Mouse (Mus musculus) kidney, postnatal 0 days (tissue): ENCODE results near the gene Cd302. TPM values are rescaled to one million over a fixed set of nuclear protein-coding genes. Genes with fewer than 3 reads are reported as not detected.
A peak's percentile ranks its signal among the peaks of the same experiment; 100 is the strongest.

Experiments
- ATAC-seq: fragments of 200-750 bp; cut with Nextera tagmentation; replicated peaks from 2 replicates; pipeline ENCODE4 v1.8.0; 2017; ENCODE audit warnings: low read depth, moderate number of reproducible peaks, moderate TSS enrichment, moderate library complexity; ENCODE audit not compliant: low FRiP score
- DNase-seq: peaks from one replicate; pipeline ENCODE4 v3.0.0-alpha.2; 2016; ENCODE audit warnings: low spot score
- H3K27ac ChIP-seq: fragments of 300-500 bp; sonication (generic); 2 replicates; pipeline ENCODE4 v1.5.1; 2014; ENCODE audit warnings: mild to moderate bottlenecking
- H3K27me3 ChIP-seq: fragments of 300-500 bp; sonication (generic); 2 replicates; pipeline ENCODE4 v1.6.1; 2014; ENCODE audit warnings: low read length, mixed read lengths; ENCODE audit not compliant: insufficient read depth
- H3K36me3 ChIP-seq: fragments of 300-500 bp; sonication (generic); 2 replicates; pipeline ENCODE4 v1.6.1; 2014; ENCODE audit warnings: low read length, mixed read lengths; ENCODE audit not compliant: insufficient read depth
- H3K4me1 ChIP-seq: fragments of 300-500 bp; sonication (generic); replicated peaks from 2 replicates; pipeline ENCODE4 v1.6.1; 2014; ENCODE audit warnings: antibody characterized with exemption, low read length, mixed read lengths; ENCODE audit not compliant: insufficient read depth
- H3K4me2 ChIP-seq: fragments of 300-500 bp; sonication (generic); 2 replicates; pipeline ENCODE4 v1.6.1; 2014; ENCODE audit warnings: mild to moderate bottlenecking, low read length, moderate library complexity, mixed read lengths
- H3K4me3 ChIP-seq: fragments of 300-500 bp; sonication (generic); replicated peaks from 2 replicates; pipeline ENCODE4 v1.5.1; 2014; ENCODE audit warnings: low read depth, low read length
- H3K9ac ChIP-seq: fragments of 300-500 bp; sonication (generic); 2 replicates; pipeline ENCODE4 v1.6.1; 2014; ENCODE audit warnings: low read depth, low read length
- H3K9me3 ChIP-seq: fragments of 300-500 bp; sonication (generic); replicated peaks from 2 replicates; pipeline ENCODE4 v1.6.1; 2016; ENCODE audit warnings: low read length, inconsistent platforms, mixed read lengths
- CTCF ChIP-seq: IDR thresholded peaks from 2 replicates; pipeline ENCODE4 v1.5.1; 2016; ENCODE audit warnings: antibody characterized with exemption, low read depth, mild to moderate bottlenecking, moderate library complexity
- WGBS: fragments of 180-500 bp; shearing (Covaris S2); extraction: QIAGEN DNeasy Blood & Tissue Kit; methylation state at CpG from one replicate; pipeline ENCODE4 v1.1.7; 2014; 5-methylcytosine and 5-hydroxymethylcytosine counted together
- polyA plus RNA-seq: library from polyadenylated mRNA; unstranded; fragments of >200 nt; fragmentation: Nextera tagmentation; extraction: Ambion mirVana; gene quantifications from 2 replicates; pipeline ENCODE4 v1.2.1, GENCODE M21; 2015

Gene Cd302
- 58.6 and 66.8 TPM in 2 replicates for polyA plus RNA-seq

GRCm38 (mm10) chr2:60284467-60284821 lies at the start of gene Cd302:
Cd302 (minus strand) TSS chr2:60284488.
- ATAC-seq = no peak
- Histone ChIP-seq H3K4me1 (peaks cover 5% of the 10 kb centered on the region; the same call in 1 of the 2 replicates), H3K27ac (peak within 1 kb of the TSS; percentile 50; the same call in 1 of the 2 replicates), H3K4me3 (peak within 1 kb of the TSS; percentile 49), H3K27me3 (no peaks in the 10 kb centered on the region), H3K9me3 (no peaks in the 10 kb centered on the region), H3K9ac (peak within 1 kb of the TSS; percentile 57), H3K36me3 (no peaks in the 10 kb centered on the region), H3K4me2 (peak within 1 kb of the TSS; percentile 86)
- peak; percentile 26 for DNase-seq
- 36% methylated on average over 4 of the region's 4 CpGs for WGBS
- TF ChIP-seq CTCF = no peak

GRCm38 (mm10) chr2:60328641-60329040 lies 44.4 kb upstream of the Cd302 start:
- WGBS = 92% methylated on average over 10 of the region's 10 CpGs
- H3K36me3 ChIP-seq = no peaks in the 10 kb centered on the region
- H3K9me3 ChIP-seq = no peaks in the 10 kb centered on the region
- ATAC-seq (no peak), DNase-seq (no peak)
- TF ChIP-seq CTCF = no peak
- no peak overlapping the region for H3K4me2 ChIP-seq
- no peaks in the 10 kb centered on the region for H3K4me1 ChIP-seq
- no peak overlapping the region for H3K27ac ChIP-seq
- H3K4me3 ChIP-seq = no peak overlapping the region
- no peak overlapping the region for H3K9ac ChIP-seq
- no peaks in the 10 kb centered on the region for H3K27me3 ChIP-seq

GRCm38 (mm10) chr2:60327581-60327980 lies 43.3 kb upstream of the Cd302 start:
- no peaks in the 10 kb centered on the region for H3K27me3 ChIP-seq
- no peak overlapping the region for H3K27ac ChIP-seq
- no peaks in the 10 kb centered on the region for H3K36me3 ChIP-seq
- no peak overlapping the region for H3K9ac ChIP-seq
- ATAC-seq (no peak), DNase-seq (no peak)
- 86% methylated on average over 11 of the region's 11 CpGs for WGBS
- no peaks in the 10 kb centered on the region for H3K9me3 ChIP-seq
- no peak overlapping the region for H3K4me2 ChIP-seq
- no peak for TF ChIP-seq CTCF
- no peak overlapping the region for H3K4me3 ChIP-seq
- no peaks in the 10 kb centered on the region for H3K4me1 ChIP-seq

GRCm38 (mm10) chr2:60326948-60327347 lies 42.7 kb upstream of the Cd302 start:
- Histone ChIP-seq H3K9me3 (no peaks in the 10 kb centered on the region), H3K9ac (no peak overlapping the region), H3K27ac (no peak overlapping the region), H3K36me3 (no peaks in the 10 kb centered on the region), H3K4me1 (no peaks in the 10 kb centered on the region), H3K4me2 (no peak overlapping the region), H3K4me3 (no peak overlapping the region), H3K27me3 (no peaks in the 10 kb centered on the region)
- no peak for TF ChIP-seq CTCF
- ATAC-seq = no peak
- DNase-seq = no peak
- 91% methylated on average over 7 of the region's 7 CpGs for WGBS

GRCm38 (mm10) chr2:60323411-60323810 lies 39.1 kb upstream of the Cd302 start:
- TF ChIP-seq CTCF = peak; percentile 60
- no peaks in the 10 kb centered on the region for H3K36me3 ChIP-seq
- DNase-seq = peak; percentile 27
- ATAC-seq = no peak
- no peak overlapping the region for H3K27ac ChIP-seq
- H3K4me2 ChIP-seq = no peak overlapping the region
- no peak overlapping the region for H3K4me3 ChIP-seq
- no peaks in the 10 kb centered on the region for H3K9me3 ChIP-seq
- no peak overlapping the region for H3K9ac ChIP-seq
- H3K27me3 ChIP-seq = no peaks in the 10 kb centered on the region
- no peaks in the 10 kb centered on the region for H3K4me1 ChIP-seq
- 82% methylated on average over 5 of the region's 5 CpGs for WGBS

DNA sequence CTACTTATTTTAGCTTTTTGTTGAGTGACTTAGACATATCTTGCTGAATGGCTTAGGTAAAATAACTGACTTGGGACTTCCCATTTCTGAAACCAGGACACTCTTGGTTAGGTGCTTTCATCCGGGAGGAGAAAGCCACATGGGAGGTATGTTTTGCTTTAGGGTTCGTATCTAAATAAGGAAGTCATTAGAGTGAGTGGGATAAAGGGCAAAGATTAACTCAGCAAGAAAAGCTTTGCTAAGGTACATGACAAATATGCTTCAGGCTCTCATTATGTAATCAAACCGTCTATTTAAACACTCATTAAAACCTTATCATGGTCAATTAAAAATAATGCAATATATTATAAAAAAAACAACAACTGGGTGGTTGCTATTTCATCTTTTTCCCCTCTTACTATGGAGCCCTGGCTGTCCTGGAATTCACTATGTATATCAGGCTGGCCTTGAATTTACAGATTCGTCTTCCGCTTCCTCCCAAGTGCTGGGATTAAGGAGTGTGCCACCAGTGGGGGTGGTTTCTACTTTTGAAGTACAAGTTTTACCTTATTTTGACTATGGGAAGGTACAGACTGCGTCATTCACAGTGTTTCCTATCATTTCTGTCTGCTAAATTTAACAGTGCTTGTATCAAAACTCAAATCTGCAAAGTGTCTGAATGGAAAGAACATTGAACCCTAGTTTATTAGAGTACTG lies 37.9 kb upstream of the Cd302 start:
- TF ChIP-seq CTCF = no peak
- ATAC-seq = no peak
- no peak overlapping the region for H3K27ac ChIP-seq
- no peak overlapping the region for H3K4me2 ChIP-seq
- no peaks in the 10 kb centered on the region for H3K27me3 ChIP-seq
- no peak overlapping the region for H3K9ac ChIP-seq
- no peaks in the 10 kb centered on the region for H3K9me3 ChIP-seq
- DNase-seq = no peak
- no peak overlapping the region for H3K4me3 ChIP-seq
- 59% methylated on average over 6 of the region's 6 CpGs for WGBS
- no peaks in the 10 kb centered on the region for H3K36me3 ChIP-seq
- H3K4me1 ChIP-seq = no peaks in the 10 kb centered on the region

DNA sequence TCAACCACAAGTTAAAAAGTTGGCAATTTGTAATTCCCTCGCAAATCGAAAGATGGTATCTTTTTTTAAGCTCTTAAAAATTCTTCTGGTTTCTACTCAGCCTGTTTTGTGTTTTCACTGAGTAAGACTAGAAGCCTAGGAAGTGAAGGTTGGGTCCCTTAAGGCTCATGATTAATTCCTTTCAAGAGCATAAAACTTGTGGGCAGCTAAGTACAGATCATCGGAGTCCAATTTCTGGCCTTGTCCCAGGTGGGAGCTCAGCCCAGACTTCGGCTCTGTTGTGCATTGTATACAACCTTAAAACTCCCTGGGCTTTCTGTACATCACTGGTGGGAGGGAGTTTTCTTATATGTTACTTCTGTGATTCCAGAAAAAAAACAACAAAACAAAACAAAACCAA lies 19.5 kb upstream of the Cd302 start:
- TF ChIP-seq CTCF = no peak
- DNase-seq = peak; percentile 74
- H3K4me3 ChIP-seq = no peak overlapping the region
- no peak overlapping the region for H3K4me2 ChIP-seq
- no peaks in the 10 kb centered on the region for H3K9me3 ChIP-seq
- no peaks in the 10 kb centered on the region for H3K27me3 ChIP-seq
- H3K4me1 ChIP-seq = no peaks in the 10 kb centered on the region
- no peak overlapping the region for H3K27ac ChIP-seq
- H3K9ac ChIP-seq = no peak overlapping the region
- ATAC-seq = no peak
- WGBS = 31% methylated on average over 4 of the region's 4 CpGs
- H3K36me3 ChIP-seq = no peaks in the 10 kb centered on the region
